Mouse (Mus musculus) midbrain, postnatal 0 days (tissue): Measurements from ENCODE around the gene Mrpl23. TPM values are rescaled to one million over a fixed set of nuclear protein-coding genes. Genes with fewer than 3 reads are reported as not detected.
A peak's percentile ranks its signal among the peaks of the same experiment; 100 is the strongest.

Source experiments
- ATAC-seq: fragments of 200-750 bp; cut with Nextera tagmentation; 2 replicates; pipeline ENCODE4 v1.8.0; 2017; ENCODE audit warnings: moderate number of reproducible peaks, mild to moderate bottlenecking, moderate TSS enrichment, moderate library complexity; ENCODE audit not compliant: low FRiP score
- DNase-seq: peaks from one replicate; pipeline ENCODE4 v3.0.0-alpha.2; 2015; ENCODE audit warnings: low spot score
- H3K27ac ChIP-seq: fragments of 300-500 bp; sonication (generic); 2 replicates; pipeline ENCODE4 v1.5.1; 2014; ENCODE audit warnings: low read depth, mild to moderate bottlenecking, low read length, mixed read lengths
- H3K27me3 ChIP-seq: fragments of 300-500 bp; sonication (generic); 2 replicates; pipeline ENCODE4 v1.6.1; 2014; ENCODE audit warnings: low read length, control low read depth, mixed read lengths; ENCODE audit not compliant: insufficient read depth
- H3K36me3 ChIP-seq: fragments of 300-500 bp; sonication (generic); 2 replicates; pipeline ENCODE4 v1.6.1; 2014; ENCODE audit warnings: low read length, control low read depth, mixed read lengths; ENCODE audit not compliant: insufficient read depth
- H3K4me1 ChIP-seq: fragments of 300-500 bp; sonication (generic); 2 replicates; pipeline ENCODE4 v1.6.1; 2014; ENCODE audit warnings: mild to moderate bottlenecking, control low read depth, antibody characterized with exemption, low read length, mixed read lengths; ENCODE audit not compliant: insufficient read depth
- H3K4me2 ChIP-seq: fragments of 300-500 bp; sonication (generic); 2 replicates; pipeline ENCODE4 v1.6.1; 2014; ENCODE audit warnings: low read depth, mild to moderate bottlenecking, low read length, mixed read lengths; ENCODE audit not compliant: poor library complexity, severe bottlenecking
- H3K4me3 ChIP-seq: fragments of 300-500 bp; sonication (generic); 2 replicates; pipeline ENCODE4 v1.5.1; 2014; ENCODE audit warnings: low read depth, mild to moderate bottlenecking, low read length, moderate library complexity
- H3K9ac ChIP-seq: fragments of 300-500 bp; sonication (generic); replicated peaks from 2 replicates; pipeline ENCODE4 v1.6.1; 2014; ENCODE audit warnings: mild to moderate bottlenecking, low read length, moderate library complexity, mixed read lengths; ENCODE audit not compliant: poor library complexity, severe bottlenecking
- H3K9me3 ChIP-seq: fragments of 300-500 bp; sonication (generic); 2 replicates; pipeline ENCODE4 v1.6.1; 2016; ENCODE audit warnings: low read length, control low read depth
- CTCF ChIP-seq: IDR thresholded peaks from 2 replicates; pipeline ENCODE4 v1.5.1; 2016; ENCODE audit warnings: antibody characterized with exemption, mild to moderate bottlenecking
- WGBS: fragments of 180-500 bp; shearing (Covaris S2); extraction: QIAGEN DNeasy Blood & Tissue Kit; methylation state at CpG from one replicate; pipeline ENCODE4 v1.1.7; 2014; 5-methylcytosine and 5-hydroxymethylcytosine counted together
- microRNA counts: library from miRNA; unstranded; fragments of <30 nt; microRNA quantifications from one replicate; lab custom pipeline; 2015
- microRNA-seq: library from miRNA; unstranded; fragments of <30 nt; microRNA quantifications from one replicate; pipeline ENCODE4, GENCODE M21; 2016; ENCODE audit warnings: borderline number of aligned reads
- polyA plus RNA-seq: library from polyadenylated mRNA; unstranded; fragments of >200 nt; fragmentation: Nextera tagmentation; extraction: Ambion mirVana; gene quantifications from 2 replicates; pipeline ENCODE4 v1.2.1, GENCODE M21; 2015
- total RNA-seq: library from RNA; depleted of rRNA; stranded (reverse); fragments of >200 nt; gene quantifications from 2 replicates; pipeline ENCODE4 v1.2.3, GENCODE M21; 2014; rRNA removed

Mrpl23 gene
- total and polyA plus RNA-seq, 2 experiments from 2014 or later, result 24.6 to 60.8 TPM

DNA sequence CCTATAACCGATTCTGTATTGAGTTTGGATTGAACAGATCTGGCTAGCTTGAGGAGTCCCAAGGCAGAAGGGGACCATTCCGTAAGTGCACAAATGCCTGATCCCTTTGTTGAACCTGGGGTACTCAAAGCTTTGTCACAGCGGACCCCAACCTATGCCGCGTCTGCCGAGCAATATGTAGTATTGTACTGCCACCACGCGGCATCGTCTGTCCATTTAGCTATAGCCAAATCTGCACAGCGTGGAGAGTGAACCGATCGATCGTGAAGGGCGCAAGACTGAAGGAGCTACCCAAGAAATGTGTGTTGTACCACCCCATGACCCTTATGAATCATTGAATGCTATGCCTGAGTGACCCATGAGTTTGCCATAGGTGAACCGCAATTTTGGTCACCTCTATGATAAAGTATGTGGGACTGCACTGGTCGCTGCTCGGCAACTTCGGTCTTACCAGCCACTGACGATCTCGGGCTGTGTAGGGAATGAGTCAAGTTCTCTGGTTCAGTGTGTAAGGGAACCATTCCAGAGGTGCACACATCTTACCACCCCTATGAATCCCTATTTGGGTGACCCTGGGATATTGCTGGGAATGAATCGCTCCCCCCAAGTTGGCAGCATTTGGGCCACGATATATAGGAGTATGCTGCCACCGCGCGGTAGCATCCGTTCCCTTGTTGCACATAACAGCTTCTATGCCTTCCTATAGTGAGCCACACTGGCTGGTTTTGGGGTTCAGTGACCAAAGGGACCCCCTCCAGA, 47.8 kb downstream of the Mrpl23 start:
- Histone ChIP-seq H3K27ac (no peak overlapping the region), H3K9ac (no peak overlapping the region)

DNA sequence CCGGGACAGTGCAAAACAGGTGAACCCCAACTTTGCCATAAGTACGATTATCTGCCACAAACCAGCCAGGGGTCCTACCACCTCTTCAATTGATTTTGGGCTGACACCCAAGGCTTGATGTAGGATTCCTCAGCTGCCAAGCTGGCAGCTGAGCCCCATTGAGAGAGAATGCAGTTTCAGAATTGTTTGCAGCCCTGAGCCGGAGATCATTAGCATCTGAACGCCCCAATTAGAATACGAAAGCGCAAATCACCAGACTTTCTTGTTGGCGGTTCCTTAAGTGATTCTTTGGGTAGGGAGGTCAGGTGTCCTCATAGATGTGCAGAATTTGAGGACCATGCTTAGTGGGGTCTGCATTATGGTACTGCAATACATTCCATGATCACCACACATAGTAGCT, 48.7 kb downstream of the Mrpl23 start:
- Histone ChIP-seq H3K27ac (no peak overlapping the region), H3K4me3 (no peak overlapping the region), H3K9me3 (no peaks in the 10 kb centered on the region), H3K4me2 (no peak overlapping the region), H3K36me3 (no peaks in the 10 kb centered on the region), H3K27me3 (no peaks in the 10 kb centered on the region), H3K4me1 (no peaks in the 10 kb centered on the region), H3K9ac (no peak overlapping the region)
- DNase-seq (no peak), ATAC-seq (no peak)
- no peak for TF ChIP-seq CTCF
- 57% methylated on average over 7 of the region's 7 CpGs for WGBS

More for the DNA sequence above, 47.8 kb downstream of the Mrpl23 start:
- WGBS, result 45% methylated on average over 26 of the region's 26 CpGs
- peak; percentile 76 for TF ChIP-seq CTCF
- ATAC-seq, result 0 out of 2 replicates have a peak, but pooled peaks have one; percentile 54
- no peaks in the 10 kb centered on the region for H3K4me1 ChIP-seq
- peak overlapping the region; percentile 57 for H3K4me2 ChIP-seq
- no peaks in the 10 kb centered on the region for H3K9me3 ChIP-seq
- no peaks in the 10 kb centered on the region for H3K27me3 ChIP-seq
- H3K4me3 ChIP-seq, result peak overlapping the region; percentile 31
- peak; percentile 71 for DNase-seq
- H3K36me3 ChIP-seq, result no peaks in the 10 kb centered on the region

DNA sequence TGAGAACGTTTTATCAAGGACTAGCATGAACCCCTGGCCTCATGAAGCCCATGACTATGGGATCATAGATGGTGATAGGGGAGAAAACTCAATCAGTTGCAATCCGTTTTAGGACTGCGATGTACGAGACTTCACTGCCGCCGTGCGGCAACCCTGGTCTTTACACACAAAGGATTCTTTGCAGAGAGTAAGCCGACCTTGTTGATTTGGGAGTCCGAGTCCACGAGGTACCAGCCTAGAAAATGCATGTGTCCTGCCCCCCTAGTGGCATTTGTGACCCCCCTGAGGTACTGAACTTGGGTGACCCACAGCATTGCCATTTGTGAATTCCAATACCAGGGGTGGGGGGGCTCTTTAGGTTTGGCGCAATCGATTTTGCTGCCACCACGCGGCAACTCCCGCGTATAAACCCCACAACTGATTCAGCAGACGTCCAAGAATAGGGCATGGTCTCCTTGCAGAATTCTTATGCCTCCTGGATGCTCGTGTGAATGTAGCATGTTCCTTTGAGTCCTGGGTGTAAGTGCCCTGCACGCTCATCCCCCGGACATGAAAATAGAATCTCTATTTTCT, 49.3 kb downstream of the Mrpl23 start:
- Histone ChIP-seq H3K9ac (no peak overlapping the region), H3K27me3 (no peaks in the 10 kb centered on the region)

DNA sequence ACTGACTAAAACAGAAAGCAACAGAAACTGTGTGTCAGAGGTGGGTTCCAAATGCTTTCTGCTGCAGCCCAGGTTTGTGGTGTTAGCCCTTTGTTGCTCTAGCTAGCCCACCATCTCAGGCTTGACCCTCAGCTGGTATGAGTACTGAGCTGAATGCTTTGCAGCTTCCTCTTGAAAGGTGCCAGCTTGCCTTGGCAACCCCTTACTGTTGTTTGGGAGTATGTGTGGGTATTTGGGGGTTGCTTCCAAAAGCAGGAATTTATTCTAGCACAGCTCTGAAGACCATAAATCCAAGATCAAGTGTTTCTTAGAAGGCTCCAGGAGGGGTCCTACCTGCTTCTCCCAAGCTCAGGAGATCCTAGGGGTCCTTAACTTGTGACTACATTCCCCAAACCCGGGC, 52.4 kb downstream of the Mrpl23 start:
- no peaks in the 10 kb centered on the region for H3K9me3 ChIP-seq
- H3K27ac ChIP-seq, result no peak overlapping the region
- no peak overlapping the region for H3K4me2 ChIP-seq
- no peak overlapping the region for H3K9ac ChIP-seq
- WGBS, result 39% methylated on average over 1 of the region's 1 CpGs
- H3K27me3 ChIP-seq, result no peaks in the 10 kb centered on the region
- H3K4me3 ChIP-seq, result no peak overlapping the region
- no peaks in the 10 kb centered on the region for H3K36me3 ChIP-seq
- no peaks in the 10 kb centered on the region for H3K4me1 ChIP-seq
- ATAC-seq (no peak), DNase-seq (no peak)
- no peak for TF ChIP-seq CTCF

More for the DNA sequence above, 49.3 kb downstream of the Mrpl23 start:
- ATAC-seq, result no peak
- H3K36me3 ChIP-seq, result no peaks in the 10 kb centered on the region
- no peaks in the 10 kb centered on the region for H3K9me3 ChIP-seq
- TF ChIP-seq CTCF, result peak; percentile 67
- H3K4me2 ChIP-seq, result peak overlapping the region; percentile 42
- peak; percentile 71 for DNase-seq
- 51% methylated on average over 20 of the region's 20 CpGs for WGBS
- H3K4me3 ChIP-seq, result no peak overlapping the region
- H3K4me1 ChIP-seq, result no peaks in the 10 kb centered on the region
- no peak overlapping the region for H3K27ac ChIP-seq

DNA sequence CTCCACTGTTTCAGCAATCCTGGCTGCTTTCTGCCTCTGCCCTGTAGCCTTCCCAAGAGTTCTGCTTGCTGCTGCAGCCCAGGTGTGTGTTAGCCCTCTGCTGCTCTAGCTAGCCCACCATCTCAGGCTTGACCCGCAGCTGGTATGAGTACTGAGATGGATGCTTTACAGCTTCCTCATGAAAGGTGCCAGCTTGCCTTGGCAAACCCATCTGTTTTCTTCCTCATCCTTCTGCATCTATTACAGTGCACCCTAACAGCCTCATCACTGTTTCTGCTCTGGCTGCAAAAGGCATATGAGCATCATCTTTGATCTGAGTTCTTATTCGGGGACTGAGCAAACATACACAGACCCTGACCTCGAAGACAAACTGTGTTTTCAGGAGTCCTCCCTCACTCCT, 53.4 kb downstream of the Mrpl23 start:
- Histone ChIP-seq H3K9ac (no peak overlapping the region), H3K4me1 (no peaks in the 10 kb centered on the region), H3K4me3 (no peak overlapping the region), H3K27me3 (no peaks in the 10 kb centered on the region), H3K9me3 (no peaks in the 10 kb centered on the region), H3K4me2 (no peak overlapping the region), H3K27ac (no peak overlapping the region), H3K36me3 (no peaks in the 10 kb centered on the region)
- DNase-seq (no peak), ATAC-seq (no peak)
- 86% methylated on average over 3 of the region's 3 CpGs for WGBS
- no peak for TF ChIP-seq CTCF

DNA sequence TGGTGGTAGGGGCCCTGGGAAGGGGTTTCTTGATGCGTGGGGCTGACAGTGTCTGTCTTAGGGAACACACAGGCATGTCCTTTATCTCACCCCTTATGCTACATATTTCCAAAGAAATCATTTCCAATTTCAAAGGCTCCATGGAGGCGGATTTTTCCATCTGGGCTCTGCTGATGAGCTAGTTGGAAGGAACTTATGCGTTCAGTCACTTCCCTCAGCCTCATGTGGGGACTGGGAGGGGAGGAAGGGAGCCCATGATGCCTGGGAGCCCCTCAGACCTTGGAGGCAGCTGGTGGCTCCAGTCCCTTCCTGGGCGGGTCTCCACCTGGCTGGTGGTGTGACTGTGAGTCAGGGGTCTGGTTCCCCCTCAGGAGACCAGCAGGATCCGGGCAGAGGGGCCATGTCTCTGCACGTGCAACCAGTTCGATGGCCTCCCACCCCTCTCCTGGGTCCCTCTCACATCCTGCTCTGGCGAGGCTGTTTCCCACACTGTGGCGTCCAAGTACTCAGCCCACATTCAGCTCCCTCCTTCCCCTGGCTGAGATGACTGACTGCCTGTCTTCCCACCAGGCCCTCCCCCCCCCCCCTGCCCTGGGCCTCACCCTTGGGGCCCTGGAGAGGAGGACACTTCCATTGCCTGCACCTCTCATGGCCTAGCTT, 55.9 kb downstream of the Mrpl23 start:
- Histone ChIP-seq H3K9me3 (no peaks in the 10 kb centered on the region), H3K4me2 (no peak overlapping the region), H3K27me3 (no peaks in the 10 kb centered on the region), H3K4me1 (no peaks in the 10 kb centered on the region), H3K36me3 (no peaks in the 10 kb centered on the region), H3K27ac (no peak overlapping the region), H3K9ac (no peak overlapping the region), H3K4me3 (no peak overlapping the region)
- DNase-seq, result no peak
- TF ChIP-seq CTCF, result no peak
- no peak for ATAC-seq
- WGBS, result 78% methylated on average over 9 of the region's 9 CpGs

MicroRNA genes within 50 kb of the gene (microRNA counts, 519-probe panel; counts per million panel counts)
- 528 counts per million, percentile 58 among the panel's probes with 10 or more counts for microRNA mmu-miR-675-3p (lab: Ali Mortazavi, UCI)
- 528 counts per million, percentile 58 among the panel's probes with 10 or more counts for microRNA mmu-miR-675-5p (lab: Ali Mortazavi, UCI)

Small RNAs within 50 kb of the gene (microRNA-seq; reads per million reads assigned to microRNA genes)
- gene Mir675, result 6.4 reads per million, percentile 13 among the genes with 10 or more reads in this experiment

Other genes starting within 250 kb of the Mrpl23 start
- not detected in 2 replicates for gene Krtap5-1, start 235.6 kb upstream of the Mrpl23 start, total RNA-seq
- gene Krtap5-1, start 235.6 kb upstream of the Mrpl23 start, polyA plus RNA-seq, result not detected in 2 replicates
- gene Krtap5-4, start 229.1 kb upstream of the Mrpl23 start, total RNA-seq, result not detected in 2 replicates
- not detected in 2 replicates for gene Krtap5-4, start 229.1 kb upstream of the Mrpl23 start, polyA plus RNA-seq
- 16.4 and 21.8 TPM in 2 replicates for gene Ifitm10, start 158.9 kb upstream of the Mrpl23 start, total RNA-seq
- gene Ifitm10, start 158.9 kb upstream of the Mrpl23 start, polyA plus RNA-seq, result 20.8 and 23.5 TPM in 2 replicates
- 3.3 TPM in 1 of 2 replicates, not detected in the other for gene Gm49369, start 150.0 kb upstream of the Mrpl23 start, total RNA-seq
- gene Gm49369, start 150.0 kb upstream of the Mrpl23 start, polyA plus RNA-seq, result not detected in 2 replicates
- 520 and 652 TPM in 2 replicates for gene Ctsd, start 144.6 kb upstream of the Mrpl23 start, total RNA-seq
- gene Ctsd, start 144.6 kb upstream of the Mrpl23 start, polyA plus RNA-seq, result 320 and 345 TPM in 2 replicates
- gene Syt8, start 97.8 kb upstream of the Mrpl23 start, total RNA-seq, result not detected in 2 replicates
- not detected in 2 replicates for gene Syt8, start 97.8 kb upstream of the Mrpl23 start, polyA plus RNA-seq
- not detected in 2 replicates for gene Tnni2, start 90.9 kb upstream of the Mrpl23 start, total RNA-seq
- 0.46 and 0.56 TPM in 2 replicates for gene Tnni2, start 90.9 kb upstream of the Mrpl23 start, polyA plus RNA-seq
- gene Lsp1, start 71.9 kb upstream of the Mrpl23 start, total RNA-seq, result 5.1 and 11.0 TPM in 2 replicates
- 5.3 and 8.7 TPM in 2 replicates for gene Lsp1, start 71.9 kb upstream of the Mrpl23 start, polyA plus RNA-seq
- 1.3 and 1.5 TPM in 2 replicates for gene Tnnt3, start 33.9 kb upstream of the Mrpl23 start, total RNA-seq
- 2.0 and 3.1 TPM in 2 replicates for gene Tnnt3, start 33.9 kb upstream of the Mrpl23 start, polyA plus RNA-seq
- gene Igf2, start 134.1 kb downstream of the Mrpl23 start, total RNA-seq, result 369 and 380 TPM in 2 replicates
- gene Igf2, start 134.1 kb downstream of the Mrpl23 start, polyA plus RNA-seq, result 195 and 213 TPM in 2 replicates
- not detected in 2 replicates for gene Gm49394, start 137.3 kb downstream of the Mrpl23 start, total RNA-seq
- gene Gm49394, start 137.3 kb downstream of the Mrpl23 start, polyA plus RNA-seq, result not detected in 2 replicates
- gene Ins2, start 210.7 kb downstream of the Mrpl23 start, total RNA-seq, result not detected in 2 replicates
- 0.58 TPM in 1 of 2 replicates, not detected in the other for gene Ins2, start 210.7 kb downstream of the Mrpl23 start, polyA plus RNA-seq